Mouse (Mus musculus): ENCODE results near the gene Rassf6. TPM values are rescaled to one million over a fixed set of nuclear protein-coding genes. Genes with fewer than 3 reads are reported as not detected.
"Not testable (repeated sequence)": the region's sequence is repeated elsewhere in the genome, so short reads cannot be mapped to it uniquely, and the experiment has no call there.

Gene Rassf6
- polyA plus RNA-seq, 1 experiment from 2014 or later: 0.87 TPM

GRCm38 (mm10) chr5:90623209-90623608 lies 17.2 kb downstream of the Rassf6 start:
- Histone ChIP-seq H3K4me1 (no peaks in the 10 kb centered on the region), H3K4me3 (no peak overlapping the region), H3K27me3 (no peaks in the 10 kb centered on the region), H3K9ac (no peak overlapping the region), H3K36me3 (no peaks in the 10 kb centered on the region), H3K27ac (no peak overlapping the region), H3K9me3 (no peaks in the 10 kb centered on the region), H3K4me2 (replicated peaks) (no peak overlapping the region)
- 58% methylated on average over 2 of the region's 2 CpGs for WGBS
- ATAC-seq (ENCODE audit: insufficient number of reproducible peaks, insufficient read depth, low FRiP score, low TSS enrichment): no peak

GRCm38 (mm10) chr5:90621726-90622125 lies 18.7 kb downstream of the Rassf6 start:
- Histone ChIP-seq H3K4me2 (replicated peaks) (no peak overlapping the region), H3K9ac (no peak overlapping the region), H3K27me3 (no peaks in the 10 kb centered on the region), H3K4me1 (no peaks in the 10 kb centered on the region), H3K4me3 (no peak overlapping the region), H3K27ac (no peak overlapping the region), H3K36me3 (no peaks in the 10 kb centered on the region), H3K9me3 (no peaks in the 10 kb centered on the region)
- no peak for ATAC-seq (ENCODE audit: insufficient number of reproducible peaks, insufficient read depth, low FRiP score, low TSS enrichment)
- 85% methylated on average over 6 of the region's 6 CpGs for WGBS

DNA sequence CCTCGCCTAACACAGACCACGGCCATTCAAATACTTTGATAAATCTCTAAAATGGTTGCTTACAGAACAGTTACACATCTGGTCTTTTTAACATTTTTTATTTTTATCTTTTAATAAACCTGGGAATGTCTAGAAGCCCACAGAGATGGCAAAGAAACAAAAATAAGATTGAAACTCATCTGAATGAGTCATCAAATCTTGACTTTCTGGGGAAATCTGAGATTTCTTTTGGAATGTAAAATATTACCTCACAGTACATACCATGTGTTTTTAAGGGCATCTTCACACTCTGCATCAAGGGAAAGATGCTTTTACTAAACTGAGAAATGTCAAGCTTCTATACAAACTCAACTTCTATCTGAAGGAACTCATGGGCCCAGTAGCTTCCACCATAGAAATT lies 19.1 kb downstream of the Rassf6 start:
- ATAC-seq (ENCODE audit: insufficient number of reproducible peaks, insufficient read depth, low FRiP score, low TSS enrichment): no peak
- Histone ChIP-seq H3K4me1 (no peaks in the 10 kb centered on the region), H3K27ac (no peak overlapping the region), H3K36me3 (no peaks in the 10 kb centered on the region), H3K4me2 (replicated peaks) (no peak overlapping the region), H3K4me3 (no peak overlapping the region), H3K9ac (no peak overlapping the region), H3K27me3 (no peaks in the 10 kb centered on the region), H3K9me3 (no peaks in the 10 kb centered on the region)
- WGBS: 91% methylated on average over 2 of the region's 2 CpGs

GRCm38 (mm10) chr5:90617859-90618258 lies 22.6 kb downstream of the Rassf6 start:
- 92% methylated on average over 3 of the region's 3 CpGs for WGBS
- no peak for ATAC-seq (ENCODE audit: insufficient number of reproducible peaks, insufficient read depth, low FRiP score, low TSS enrichment)
- H3K36me3 ChIP-seq: no peaks in the 10 kb centered on the region

GRCm38 (mm10) chr5:90612751-90613150 lies 27.7 kb downstream of the Rassf6 start:
- WGBS: 89% methylated on average over 1 of the region's 1 CpGs
- not testable (repeated sequence) for H3K27me3 ChIP-seq; H3K9ac ChIP-seq; H3K36me3 ChIP-seq; H3K9me3 ChIP-seq; H3K4me1 ChIP-seq; H3K4me2 ChIP-seq (replicated peaks); H3K27ac ChIP-seq; H3K4me3 ChIP-seq; ATAC-seq (ENCODE audit: insufficient number of reproducible peaks, insufficient read depth, low FRiP score, low TSS enrichment)

More at GRCm38 (mm10) chr5:90617859-90618258, 22.6 kb downstream of the Rassf6 start:
- no peak overlapping the region for H3K4me2 ChIP-seq (replicated peaks)
- no peaks in the 10 kb centered on the region for H3K27me3 ChIP-seq
- H3K27ac ChIP-seq: no peak overlapping the region
- H3K9ac ChIP-seq: no peak overlapping the region
- no peaks in the 10 kb centered on the region for H3K9me3 ChIP-seq
- H3K4me1 ChIP-seq: no peaks in the 10 kb centered on the region
- no peak overlapping the region for H3K4me3 ChIP-seq

DNA sequence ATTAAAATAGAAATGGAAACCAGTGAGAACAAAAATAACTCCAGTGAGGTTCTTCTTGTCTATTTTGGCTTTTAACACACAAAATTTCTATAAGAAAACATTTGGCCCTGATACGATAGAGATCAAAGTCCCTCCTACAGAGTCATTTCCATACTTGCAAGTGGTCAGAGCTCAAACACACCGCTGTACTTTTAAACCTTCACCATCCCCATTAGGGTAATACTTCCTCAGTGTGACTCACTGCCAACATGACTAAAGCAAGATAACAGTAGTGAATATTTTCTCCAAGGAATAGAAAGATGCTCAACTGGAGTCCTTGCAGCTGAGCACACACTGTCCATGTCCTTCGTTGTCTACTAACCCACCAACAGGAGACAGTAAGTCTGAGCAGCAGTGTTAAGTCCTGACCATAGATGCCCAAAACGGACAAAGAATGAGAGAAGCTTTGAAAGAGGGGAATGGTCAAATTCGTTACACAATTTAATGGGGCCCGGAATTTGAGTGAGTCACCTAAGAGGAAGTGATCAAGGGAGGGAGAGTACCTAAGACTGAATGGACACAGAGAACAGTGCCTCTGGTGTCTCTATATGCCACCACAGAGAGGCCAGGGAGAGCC lies 28.4 kb downstream of the Rassf6 start:
- 82% methylated on average over 6 of the region's 6 CpGs for WGBS
- H3K27ac ChIP-seq: no peak overlapping the region

DNA sequence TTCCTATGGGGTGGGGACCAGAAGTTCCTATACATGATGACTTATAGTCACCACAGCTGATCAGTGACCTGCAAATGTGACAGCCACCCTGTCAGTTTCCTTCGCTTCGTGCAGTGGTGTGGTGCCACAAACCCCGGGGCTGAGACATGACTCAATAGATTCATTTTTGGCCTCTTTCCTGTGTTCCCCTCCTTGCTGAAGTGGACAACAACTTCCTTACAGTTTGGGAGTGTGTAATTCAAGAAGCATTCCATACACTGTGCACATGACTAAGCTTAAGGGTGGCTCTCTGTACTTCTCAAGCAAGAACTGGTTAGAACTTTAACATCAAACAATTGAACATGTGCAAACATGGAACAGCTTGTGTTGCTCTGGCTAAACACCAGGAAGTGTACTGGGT lies 29.1 kb downstream of the Rassf6 start:
- ATAC-seq (ENCODE audit: insufficient number of reproducible peaks, insufficient read depth, low FRiP score, low TSS enrichment): no peak

More for the DNA sequence above, 28.4 kb downstream of the Rassf6 start:
- Histone ChIP-seq H3K27me3 (no peaks in the 10 kb centered on the region), H3K4me1 (no peaks in the 10 kb centered on the region), H3K9ac (no peak overlapping the region), H3K4me2 (replicated peaks) (no peak overlapping the region), H3K36me3 (no peaks in the 10 kb centered on the region), H3K9me3 (no peaks in the 10 kb centered on the region), H3K4me3 (no peak overlapping the region)
- no peak for ATAC-seq (ENCODE audit: insufficient number of reproducible peaks, insufficient read depth, low FRiP score, low TSS enrichment)

GRCm38 (mm10) chr5:90608906-90609305 lies 31.6 kb downstream of the Rassf6 start:
- H3K27me3 ChIP-seq: no peaks in the 10 kb centered on the region
- no peak overlapping the region for H3K9ac ChIP-seq
- no peak for ATAC-seq (ENCODE audit: insufficient number of reproducible peaks, insufficient read depth, low FRiP score, low TSS enrichment)
- H3K4me1 ChIP-seq: no peaks in the 10 kb centered on the region
- H3K9me3 ChIP-seq: no peaks in the 10 kb centered on the region
- H3K27ac ChIP-seq: no peak overlapping the region
- H3K36me3 ChIP-seq: no peaks in the 10 kb centered on the region
- WGBS: 55% methylated on average over 11 of the region's 11 CpGs
- H3K4me3 ChIP-seq: no peak overlapping the region
- H3K4me2 ChIP-seq (replicated peaks): no peak overlapping the region

More for the DNA sequence above, 29.1 kb downstream of the Rassf6 start:
- no peaks in the 10 kb centered on the region for H3K9me3 ChIP-seq
- no peak overlapping the region for H3K9ac ChIP-seq
- no peaks in the 10 kb centered on the region for H3K36me3 ChIP-seq
- no peak overlapping the region for H3K4me3 ChIP-seq
- H3K27me3 ChIP-seq: no peaks in the 10 kb centered on the region
- no peaks in the 10 kb centered on the region for H3K4me1 ChIP-seq
- WGBS: 70% methylated on average over 3 of the region's 3 CpGs
- no peak overlapping the region for H3K27ac ChIP-seq
- no peak overlapping the region for H3K4me2 ChIP-seq (replicated peaks)

DNA sequence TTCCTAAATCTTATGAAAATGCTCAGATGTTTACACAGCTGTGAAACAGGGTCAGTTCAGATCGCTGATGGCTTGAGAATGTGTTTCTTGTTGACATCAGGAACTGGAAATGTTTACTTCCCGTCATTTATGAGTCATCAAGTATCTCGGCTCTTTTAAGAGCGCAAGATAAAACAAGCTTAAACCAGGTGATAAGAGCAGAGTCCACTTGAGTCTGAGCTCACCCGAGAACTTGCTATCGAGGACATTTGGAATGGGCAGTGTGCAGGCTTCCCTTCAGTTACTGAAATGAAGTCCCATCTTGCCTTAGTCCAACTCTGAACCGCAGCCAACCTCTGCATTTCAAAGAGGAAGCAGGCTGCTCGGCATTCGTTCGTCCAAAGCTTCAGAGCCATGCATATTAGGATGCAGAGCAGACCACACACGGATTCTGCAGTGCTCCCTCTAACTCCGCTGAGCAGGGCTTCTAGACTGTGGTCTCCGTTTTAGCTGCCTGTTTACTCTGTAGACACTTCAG lies 37.0 kb downstream of the Rassf6 start:
- ATAC-seq (ENCODE audit: insufficient number of reproducible peaks, insufficient read depth, low FRiP score, low TSS enrichment): no peak
- Histone ChIP-seq H3K9ac (no peak overlapping the region), H3K27me3 (no peaks in the 10 kb centered on the region), H3K4me1 (no peaks in the 10 kb centered on the region), H3K9me3 (no peaks in the 10 kb centered on the region), H3K27ac (no peak overlapping the region), H3K36me3 (no peaks in the 10 kb centered on the region), H3K4me2 (replicated peaks) (no peak overlapping the region), H3K4me3 (no peak overlapping the region)
- 54% methylated on average over 13 of the region's 13 CpGs for WGBS

DNA sequence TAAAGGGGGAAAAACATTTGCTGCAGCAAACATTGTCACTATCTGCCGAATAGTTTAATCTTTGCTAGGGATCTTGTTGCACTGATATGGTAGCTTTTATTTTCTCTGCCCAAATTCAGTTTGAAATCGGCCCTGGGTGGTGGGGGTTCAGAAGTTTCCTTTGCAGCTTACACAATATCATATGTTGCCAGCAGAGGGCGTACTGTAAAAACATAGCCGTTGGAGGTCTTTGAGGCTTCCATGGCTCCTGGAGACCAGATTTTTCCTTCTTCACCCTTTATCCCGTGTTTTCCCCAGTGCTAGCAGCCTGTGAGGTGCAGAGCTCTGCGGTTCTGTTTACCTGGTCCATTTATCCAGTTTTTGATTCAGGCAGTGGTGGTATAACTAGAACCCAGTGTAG lies 39.0 kb downstream of the Rassf6 start:
- Histone ChIP-seq H3K4me1 (no peaks in the 10 kb centered on the region), H3K4me3 (no peak overlapping the region), H3K36me3 (no peaks in the 10 kb centered on the region), H3K4me2 (replicated peaks) (no peak overlapping the region), H3K9ac (no peak overlapping the region), H3K27me3 (no peaks in the 10 kb centered on the region), H3K27ac (no peak overlapping the region), H3K9me3 (no peaks in the 10 kb centered on the region)
- no peak for ATAC-seq (ENCODE audit: insufficient number of reproducible peaks, insufficient read depth, low FRiP score, low TSS enrichment)
- 22% methylated on average over 6 of the region's 6 CpGs for WGBS

DNA sequence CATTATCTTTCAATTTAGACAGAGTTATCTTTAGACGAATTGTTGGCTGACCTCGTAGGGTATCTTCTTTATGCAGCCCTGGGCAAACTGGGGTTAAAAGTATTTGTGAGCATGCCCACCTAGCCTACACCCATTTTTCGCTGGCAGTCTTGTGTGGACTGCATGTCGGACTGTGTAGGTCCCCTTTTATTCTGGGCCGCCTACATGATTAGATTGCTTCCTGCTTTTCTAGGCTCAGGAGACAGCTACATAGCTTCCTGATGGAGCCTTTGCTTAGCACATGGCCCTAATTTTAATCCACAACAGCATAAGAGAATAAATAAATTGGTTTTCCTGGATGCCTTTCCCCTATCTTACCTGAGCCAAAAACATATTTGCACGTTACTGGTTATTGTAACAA lies 44.3 kb downstream of the Rassf6 start:
- no peaks in the 10 kb centered on the region for H3K4me1 ChIP-seq
- H3K4me2 ChIP-seq (replicated peaks): no peak overlapping the region
- H3K4me3 ChIP-seq: no peak overlapping the region
- no peaks in the 10 kb centered on the region for H3K9me3 ChIP-seq
- no peak overlapping the region for H3K9ac ChIP-seq
- H3K27ac ChIP-seq: no peak overlapping the region
- ATAC-seq (ENCODE audit: insufficient number of reproducible peaks, insufficient read depth, low FRiP score, low TSS enrichment): no peak
- 79% methylated on average over 6 of the region's 6 CpGs for WGBS
- H3K27me3 ChIP-seq: no peaks in the 10 kb centered on the region
- no peaks in the 10 kb centered on the region for H3K36me3 ChIP-seq

GRCm38 (mm10) chr5:90594945-90595344 lies 45.5 kb downstream of the Rassf6 start:
- Histone ChIP-seq H3K4me1 (no peaks in the 10 kb centered on the region), H3K4me3 (no peak overlapping the region), H3K27ac (no peak overlapping the region), H3K36me3 (no peaks in the 10 kb centered on the region), H3K9ac (no peak overlapping the region), H3K9me3 (no peaks in the 10 kb centered on the region), H3K27me3 (no peaks in the 10 kb centered on the region), H3K4me2 (replicated peaks) (no peak overlapping the region)
- WGBS: 90% methylated on average over 13 of the region's 13 CpGs
- ATAC-seq (ENCODE audit: insufficient number of reproducible peaks, insufficient read depth, low FRiP score, low TSS enrichment): no peak
